Mouse (Mus musculus): ENCODE results near the gene Bbs5. TPM values are rescaled to one million over a fixed set of nuclear protein-coding genes. Genes with fewer than 3 reads are reported as not detected.
"Not testable (repeated sequence)": the region's sequence is repeated elsewhere in the genome, so short reads cannot be mapped to it uniquely, and the experiment has no call there.

The Bbs5 gene
- polyA plus RNA-seq, 1 experiment from 2014 or later: 18.3 TPM

- ATAC-seq (ENCODE audit: low read depth): no peak
- Histone ChIP-seq H3K4me1 (replicated peaks; ENCODE audit: control insufficient read depth, insufficient read depth, low read length) (0 out of 2 replicates have a peak, but pooled peaks cover 3% of the 10 kb centered on the region), H3K9me3 (ENCODE audit: control insufficient read depth, low read length) (no peaks in the 10 kb centered on the region), H3K4me3 (ENCODE audit: low read length) (no peak overlapping the region), H3K36me3 (ENCODE audit: control insufficient read depth, insufficient read depth, low read length) (no peaks in the 10 kb centered on the region), H3K9ac (ENCODE audit: low read length) (no peak overlapping the region), H3K27me3 (ENCODE audit: control insufficient read depth, insufficient read depth, low read depth, low read length) (no peaks in the 10 kb centered on the region), H3K27ac (ENCODE audit: low read length) (no peak overlapping the region), H3K4me2 (ENCODE audit: low read depth, low read length) (no peak overlapping the region)
- WGBS: 83% methylated on average over 6 of the region's 6 CpGs
Observed at GRCm38 (mm10) chr2:69629914-69630313, 17.1 kb upstream of the Bbs5 start.

GRCm38 (mm10) chr2:69630792-69631191, 16.2 kb upstream of the Bbs5 start:
- no peak overlapping the region for H3K9ac ChIP-seq (ENCODE audit: low read length)
- ATAC-seq (ENCODE audit: low read depth): peak; percentile 86
- H3K4me2 ChIP-seq (ENCODE audit: low read depth, low read length): no peak overlapping the region
- no peak overlapping the region for H3K4me3 ChIP-seq (ENCODE audit: low read length)
- no peaks in the 10 kb centered on the region for H3K27me3 ChIP-seq (ENCODE audit: control insufficient read depth, insufficient read depth, low read depth, low read length)
- 0 out of 2 replicates have a peak, but pooled peaks cover 5% of the 10 kb centered on the region for H3K4me1 ChIP-seq (replicated peaks; ENCODE audit: control insufficient read depth, insufficient read depth, low read length)
- WGBS: 57% methylated on average over 5 of the region's 5 CpGs
- H3K36me3 ChIP-seq (ENCODE audit: control insufficient read depth, insufficient read depth, low read length): no peaks in the 10 kb centered on the region
- H3K27ac ChIP-seq (ENCODE audit: low read length): peak overlapping the region; percentile 63
- H3K9me3 ChIP-seq (ENCODE audit: control insufficient read depth, low read length): no peaks in the 10 kb centered on the region

GRCm38 (mm10) chr2:69631449-69631848, 15.5 kb upstream of the Bbs5 start:
- H3K27me3 ChIP-seq (ENCODE audit: control insufficient read depth, insufficient read depth, low read depth, low read length): no peaks in the 10 kb centered on the region
- H3K9me3 ChIP-seq (ENCODE audit: control insufficient read depth, low read length): no peaks in the 10 kb centered on the region
- no peaks in the 10 kb centered on the region for H3K36me3 ChIP-seq (ENCODE audit: control insufficient read depth, insufficient read depth, low read length)
- peak overlapping the region; percentile 53 for H3K27ac ChIP-seq (ENCODE audit: low read length)
- no peak for ATAC-seq (ENCODE audit: low read depth)
- H3K4me3 ChIP-seq (ENCODE audit: low read length): no peak overlapping the region
- no peak overlapping the region for H3K4me2 ChIP-seq (ENCODE audit: low read depth, low read length)
- 0 out of 2 replicates have a peak, but pooled peaks cover 5% of the 10 kb centered on the region for H3K4me1 ChIP-seq (replicated peaks; ENCODE audit: control insufficient read depth, insufficient read depth, low read length)
- 87% methylated on average over 2 of the region's 2 CpGs for WGBS
- no peak overlapping the region for H3K9ac ChIP-seq (ENCODE audit: low read length)

- Histone ChIP-seq H3K36me3 (ENCODE audit: control insufficient read depth, insufficient read depth, low read length) (no peaks in the 10 kb centered on the region), H3K4me1 (replicated peaks; ENCODE audit: control insufficient read depth, insufficient read depth, low read length) (0 out of 2 replicates have a peak, but pooled peaks cover 5% of the 10 kb centered on the region), H3K9me3 (ENCODE audit: control insufficient read depth, low read length) (no peaks in the 10 kb centered on the region), H3K4me2 (ENCODE audit: low read depth, low read length) (peak overlapping the region; percentile 37), H3K9ac (ENCODE audit: low read length) (peak overlapping the region; percentile 27; the same call in 1 of the 2 replicates), H3K27ac (ENCODE audit: low read length) (no peak overlapping the region), H3K27me3 (ENCODE audit: control insufficient read depth, insufficient read depth, low read depth, low read length) (no peaks in the 10 kb centered on the region), H3K4me3 (ENCODE audit: low read length) (peak overlapping the region; percentile 44)
- ATAC-seq (ENCODE audit: low read depth): peak; percentile 29; the same call in 1 of the 2 replicates
- 7% methylated on average over 11 of the region's 11 CpGs for WGBS
Observed at GRCm38 (mm10) chr2:69635064-69635701, 11.8 kb upstream of the Bbs5 start.

- Histone ChIP-seq H3K9ac (ENCODE audit: low read length) (no peak overlapping the region), H3K36me3 (ENCODE audit: control insufficient read depth, insufficient read depth, low read length) (no peaks in the 10 kb centered on the region), H3K4me3 (ENCODE audit: low read length) (no peak overlapping the region), H3K4me1 (replicated peaks; ENCODE audit: control insufficient read depth, insufficient read depth, low read length) (0 out of 2 replicates have a peak, but pooled peaks cover 2% of the 10 kb centered on the region), H3K27ac (ENCODE audit: low read length) (no peak overlapping the region), H3K9me3 (ENCODE audit: control insufficient read depth, low read length) (no peaks in the 10 kb centered on the region), H3K27me3 (ENCODE audit: control insufficient read depth, insufficient read depth, low read depth, low read length) (no peaks in the 10 kb centered on the region), H3K4me2 (ENCODE audit: low read depth, low read length) (no peak overlapping the region)
- ATAC-seq (ENCODE audit: low read depth): no peak
- 70% methylated on average over 6 of the region's 6 CpGs for WGBS
Observed at GRCm38 (mm10) chr2:69635807-69636206, 11.2 kb upstream of the Bbs5 start.

GRCm38 (mm10) chr2:69637989-69638388, 9.0 kb upstream of the Bbs5 start:
- not testable (repeated sequence) for H3K27me3 ChIP-seq (ENCODE audit: control insufficient read depth, insufficient read depth, low read depth, low read length); H3K9ac ChIP-seq (ENCODE audit: low read length); H3K36me3 ChIP-seq (ENCODE audit: control insufficient read depth, insufficient read depth, low read length); H3K4me1 ChIP-seq (replicated peaks; ENCODE audit: control insufficient read depth, insufficient read depth, low read length); ATAC-seq (ENCODE audit: low read depth); H3K9me3 ChIP-seq (ENCODE audit: control insufficient read depth, low read length); H3K4me3 ChIP-seq (ENCODE audit: low read length); H3K4me2 ChIP-seq (ENCODE audit: low read depth, low read length); H3K27ac ChIP-seq (ENCODE audit: low read length)
- WGBS: 64% methylated on average over 7 of the region's 7 CpGs

GRCm38 (mm10) chr2:69640100-69640499, 6.9 kb upstream of the Bbs5 start:
- Histone ChIP-seq H3K36me3 (ENCODE audit: control insufficient read depth, insufficient read depth, low read length) (no peaks in the 10 kb centered on the region), H3K4me1 (replicated peaks; ENCODE audit: control insufficient read depth, insufficient read depth, low read length) (0 out of 2 replicates have a peak, but pooled peaks cover 2% of the 10 kb centered on the region), H3K9me3 (ENCODE audit: control insufficient read depth, low read length) (no peaks in the 10 kb centered on the region), H3K27ac (ENCODE audit: low read length) (no peak overlapping the region), H3K27me3 (ENCODE audit: control insufficient read depth, insufficient read depth, low read depth, low read length) (no peaks in the 10 kb centered on the region), H3K4me2 (ENCODE audit: low read depth, low read length) (no peak overlapping the region), H3K4me3 (ENCODE audit: low read length) (no peak overlapping the region), H3K9ac (ENCODE audit: low read length) (no peak overlapping the region)
- WGBS: 56% methylated on average over 10 of the region's 10 CpGs
- ATAC-seq (ENCODE audit: low read depth): no peak

GRCm38 (mm10) chr2:69644968-69645617, 1.9 kb upstream of the Bbs5 start:
- ATAC-seq (ENCODE audit: low read depth): no peak
- Histone ChIP-seq H3K4me1 (replicated peaks; ENCODE audit: control insufficient read depth, insufficient read depth, low read length) (peaks cover 3% of the 10 kb centered on the region; the same call in 1 of the 2 replicates), H3K9me3 (ENCODE audit: control insufficient read depth, low read length) (no peaks in the 10 kb centered on the region), H3K4me2 (ENCODE audit: low read depth, low read length) (no peak overlapping the region), H3K27ac (ENCODE audit: low read length) (no peak overlapping the region), H3K4me3 (ENCODE audit: low read length) (no peak overlapping the region), H3K9ac (ENCODE audit: low read length) (no peak overlapping the region), H3K27me3 (ENCODE audit: control insufficient read depth, insufficient read depth, low read depth, low read length) (no peaks in the 10 kb centered on the region), H3K36me3 (ENCODE audit: control insufficient read depth, insufficient read depth, low read length) (no peaks in the 10 kb centered on the region)
- 83% methylated on average over 11 of the region's 11 CpGs for WGBS

GRCm38 (mm10) chr2:69649716-69650115, 2.7 kb downstream of the Bbs5 start:
- Histone ChIP-seq H3K9me3 (ENCODE audit: control insufficient read depth, low read length) (no peaks in the 10 kb centered on the region), H3K4me2 (ENCODE audit: low read depth, low read length) (no peak overlapping the region), H3K27me3 (ENCODE audit: control insufficient read depth, insufficient read depth, low read depth, low read length) (no peaks in the 10 kb centered on the region), H3K36me3 (ENCODE audit: control insufficient read depth, insufficient read depth, low read length) (no peaks in the 10 kb centered on the region; the same call in 1 of the 2 replicates), H3K4me3 (ENCODE audit: low read length) (no peak overlapping the region), H3K4me1 (replicated peaks; ENCODE audit: control insufficient read depth, insufficient read depth, low read length) (peaks cover 3% of the 10 kb centered on the region; the same call in 1 of the 2 replicates), H3K9ac (ENCODE audit: low read length) (no peak overlapping the region), H3K27ac (ENCODE audit: low read length) (no peak overlapping the region)
- ATAC-seq (ENCODE audit: low read depth): no peak
- WGBS: 86% methylated on average over 5 of the region's 5 CpGs

Measured in lung, embryonic 16.5 days (tissue).